Mouse (Mus musculus) heart, postnatal 36 days (tissue): ENCODE measurements around the gene Hnrnph3. TPM values are rescaled to one million over a fixed set of nuclear protein-coding genes. Genes with fewer than 3 reads are reported as not detected.

Experiments
- DNase-seq, 2 experiments: peaks; one replicate each; pipeline ENCODE4 v3.0.0; 2021 to 2022
- intact Hi-C: fragments of 180-260 bp; cut with DNase I; formaldehyde crosslinking; loops from one replicate; pipeline ENCODE4 v1.15.1; 2025
- total RNA-seq, 2 experiments: library from RNA; stranded (reverse); gene quantifications; 2 replicates each; pipeline ENCODE4 v1.2.3; 2021

Hnrnph3 gene
- total RNA-seq, 2 experiments from 2014 or later: 30.7 to 33.2 TPM

DNA sequence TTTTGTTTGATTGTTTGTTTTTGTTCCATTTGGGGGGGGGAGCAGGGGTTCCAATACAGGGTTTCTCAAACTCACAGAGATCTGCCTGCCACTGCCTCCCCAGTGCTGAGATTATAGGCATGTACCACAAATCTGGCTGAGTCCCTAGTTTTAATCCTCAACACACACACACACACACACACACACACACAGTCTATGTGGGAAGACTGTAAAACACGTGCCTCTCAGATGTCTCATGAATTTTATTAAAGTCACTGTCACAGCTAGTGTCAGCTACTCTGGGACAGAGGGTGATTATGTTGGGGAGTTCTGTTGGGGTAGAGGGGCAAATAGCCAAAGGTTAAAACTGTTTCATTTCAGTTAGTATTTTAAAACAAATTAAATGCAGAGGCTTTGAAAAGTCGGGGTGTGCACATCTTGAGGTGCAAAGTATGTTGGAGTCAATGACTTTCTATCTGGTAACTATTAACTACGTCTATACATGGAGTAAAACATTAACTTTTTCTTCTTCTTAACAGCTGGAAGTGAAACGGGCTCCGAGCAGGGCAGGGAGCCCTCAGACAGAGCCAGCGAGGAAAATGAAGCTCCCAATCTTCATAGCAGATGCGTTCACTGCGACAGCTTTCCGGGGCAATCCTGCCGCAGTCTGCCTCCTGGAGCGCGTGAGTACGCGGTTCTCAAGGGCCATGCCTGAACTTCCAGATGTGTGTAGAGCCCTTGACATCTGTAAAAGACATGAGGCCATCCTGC is 14.7 kb upstream of the Hnrnph3 start:
- intact Hi-C loops: no loop called here
- no peak for DNase-seq

DNA sequence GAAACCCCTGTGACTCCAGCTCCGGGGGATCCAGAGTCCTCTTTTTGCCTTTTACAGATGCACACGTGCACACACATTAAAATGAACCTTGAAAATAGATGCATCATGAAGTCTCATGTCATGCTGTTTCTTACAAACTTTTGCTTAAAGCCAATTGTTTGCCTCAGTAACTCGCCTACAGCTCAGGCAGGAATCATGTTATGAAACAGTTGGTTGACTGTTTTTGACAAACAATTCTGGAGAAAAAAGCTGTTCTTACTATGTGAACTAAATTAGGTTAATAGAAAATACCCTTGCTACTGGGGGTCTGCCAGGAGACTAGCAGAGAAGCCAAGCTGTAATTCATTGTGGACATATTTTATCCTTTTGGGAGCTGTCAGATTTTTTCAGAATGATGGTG is 8.9 kb upstream of the Hnrnph3 start:
- intact Hi-C loops: no loop called here
- DNase-seq: no peak

DNA sequence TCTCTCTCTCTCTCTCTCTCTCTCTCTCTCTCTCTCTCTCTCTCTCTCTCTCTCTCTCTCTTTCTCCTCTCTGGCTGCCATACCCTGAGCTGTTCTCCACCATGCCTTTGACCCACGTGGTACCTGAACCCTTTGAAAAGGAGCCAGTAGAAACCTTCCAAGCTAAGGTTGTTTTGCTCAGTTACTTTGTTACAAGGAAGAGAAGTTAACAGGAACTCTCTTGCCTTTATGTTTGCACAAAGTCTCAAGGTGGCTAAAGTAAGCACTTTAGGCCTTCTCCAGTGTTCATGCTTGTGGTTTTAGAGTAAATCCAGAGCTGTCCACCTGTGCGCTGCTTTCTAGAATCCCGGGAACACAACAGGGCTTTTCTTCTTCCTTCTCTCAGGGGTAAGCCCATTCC is 8.2 kb upstream of the Hnrnph3 start:
- intact Hi-C loops: no loop called here
- no peak for DNase-seq

DNA sequence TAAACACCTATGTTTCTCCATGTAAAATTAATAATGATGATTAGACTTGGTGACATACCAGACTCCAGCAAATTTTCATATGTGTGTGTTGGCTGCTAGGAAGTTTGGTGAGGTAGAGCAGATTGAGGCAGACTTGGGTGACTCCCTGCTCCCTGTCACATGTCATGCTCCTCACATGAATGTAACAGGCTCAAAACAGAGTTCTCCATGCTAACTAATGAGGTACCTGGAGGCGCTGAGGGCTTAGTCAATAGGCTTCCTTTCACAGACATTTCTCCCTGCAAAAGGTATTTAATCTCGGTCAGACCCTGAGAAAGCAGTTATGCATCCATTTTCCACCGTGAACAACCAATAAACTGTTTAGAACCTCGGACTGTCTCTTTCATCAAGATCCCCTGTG is 4.4 kb upstream of the Hnrnph3 start:
- intact Hi-C loops: no loop called here
- no peak for DNase-seq

DNA sequence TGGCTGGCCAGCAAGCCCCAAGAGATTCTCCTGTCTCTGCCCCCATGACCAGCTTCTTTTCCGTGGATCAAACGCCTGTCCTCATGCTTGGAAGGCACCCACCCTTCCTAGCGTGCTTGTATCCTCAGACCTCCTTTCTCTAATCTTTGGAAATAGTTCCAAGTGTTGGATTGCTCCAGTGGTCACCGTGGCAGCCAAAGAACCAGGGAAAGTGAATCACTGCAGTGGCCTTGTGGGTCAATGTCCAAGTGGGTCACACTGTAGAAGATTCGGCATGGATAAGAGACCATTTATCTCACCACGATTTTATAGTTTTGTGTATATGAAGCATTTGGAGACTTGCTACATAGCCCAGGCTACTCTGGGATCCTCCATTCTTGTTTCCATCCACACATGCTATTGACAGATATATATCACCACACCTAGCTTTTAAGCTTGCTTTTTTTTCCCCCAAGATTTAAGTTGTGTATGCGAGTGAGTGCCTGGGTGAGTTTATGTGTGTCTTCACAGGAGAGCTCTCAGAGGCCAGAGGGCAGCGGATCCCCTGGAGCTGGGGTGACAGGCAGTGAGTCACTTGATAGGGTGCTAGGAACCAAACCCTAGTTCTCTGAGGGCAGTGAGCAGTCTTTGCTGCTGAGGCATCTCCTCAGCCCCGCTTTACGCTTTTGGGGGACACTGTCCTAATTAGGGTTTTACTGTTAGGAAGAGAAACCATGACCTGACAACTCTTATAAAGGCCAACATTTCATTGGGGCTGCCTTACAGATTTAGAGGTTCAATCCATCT is 3.6 kb upstream of the Hnrnph3 start:
- DNase-seq: no peak
- intact Hi-C loops: no loop called here

DNA sequence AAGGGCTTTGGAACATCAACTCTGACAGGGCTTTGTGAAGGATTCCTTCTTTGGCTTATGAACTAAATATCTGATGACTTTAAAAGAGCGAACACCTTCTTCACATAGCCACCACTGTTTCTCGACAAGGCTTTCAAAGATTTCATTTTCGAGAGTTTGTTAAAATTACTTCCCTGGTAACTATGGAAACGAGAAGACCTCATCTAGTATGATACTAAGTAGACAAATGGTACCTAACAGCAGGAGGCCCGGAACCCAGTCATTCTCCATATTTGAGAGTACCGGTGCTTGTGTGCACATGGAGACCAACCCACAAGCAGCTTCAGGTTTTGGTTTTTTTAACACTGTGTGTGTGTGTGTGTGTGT is 2.8 kb upstream of the Hnrnph3 start:
- intact Hi-C loops: no loop called here
- no peak for DNase-seq

DNA sequence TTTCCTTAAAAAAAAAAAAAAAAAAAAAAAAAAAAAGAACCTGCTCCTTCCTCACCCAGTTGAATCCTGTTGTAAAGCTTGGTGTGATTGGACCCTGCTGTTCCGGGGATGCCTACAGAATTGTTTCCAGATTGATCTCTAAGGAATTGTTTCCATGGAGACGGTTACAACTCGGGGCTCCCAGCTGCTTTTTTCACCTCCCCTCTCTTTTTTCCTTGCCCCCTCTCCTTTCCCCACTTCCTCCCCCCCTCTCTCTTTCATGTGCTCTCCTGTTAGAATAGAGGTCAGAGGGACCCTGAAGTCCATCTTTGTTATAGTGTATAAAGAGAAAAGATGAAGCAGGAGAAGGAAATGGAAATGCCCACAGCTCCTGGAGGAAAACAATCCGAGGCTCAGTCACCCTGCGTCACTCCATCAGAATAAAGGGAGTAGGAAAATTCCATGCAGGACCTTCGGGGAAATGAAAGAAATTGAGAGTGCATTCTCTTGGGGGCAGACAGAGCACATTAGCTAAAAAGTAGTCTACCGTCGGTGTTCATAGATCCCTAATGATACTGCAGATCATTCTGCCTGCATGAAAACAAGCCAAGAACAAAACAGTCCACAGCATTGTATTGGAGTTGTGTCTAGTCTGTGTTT is 2.3 kb upstream of the Hnrnph3 start:
- intact Hi-C loops: no loop called here
- DNase-seq: no peak

DNA sequence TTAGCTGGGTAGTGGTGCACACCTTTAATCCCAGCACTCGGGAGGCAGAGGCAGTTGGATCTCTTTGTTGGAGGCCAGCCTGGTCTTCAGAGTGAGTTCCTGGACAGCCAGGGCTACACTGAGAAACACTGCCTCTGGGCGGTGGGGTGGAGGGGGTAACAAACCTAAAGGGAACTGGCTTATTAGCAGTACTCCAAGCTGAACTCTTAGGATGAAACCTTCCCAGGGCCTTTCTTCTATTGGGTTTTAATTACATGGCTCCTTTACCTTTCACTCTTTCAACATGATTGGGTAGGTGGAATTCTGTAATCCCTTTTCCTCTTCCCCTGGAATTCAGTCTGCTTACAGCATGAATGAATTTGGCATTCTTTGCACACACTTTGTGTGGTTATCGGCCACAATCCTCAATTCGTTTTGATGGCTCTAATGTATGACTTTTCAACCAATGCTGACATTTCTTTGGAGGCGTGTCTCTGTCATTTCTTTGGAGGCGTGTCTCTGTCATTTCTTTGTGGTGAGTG is 1.5 kb upstream of the Hnrnph3 start:
- DNase-seq: no peak
- intact Hi-C loops: loop anchor here (2.0 kb wide), 1 partner anchor 39 kb away; no protein-coding TSS in a partner anchor

DNA sequence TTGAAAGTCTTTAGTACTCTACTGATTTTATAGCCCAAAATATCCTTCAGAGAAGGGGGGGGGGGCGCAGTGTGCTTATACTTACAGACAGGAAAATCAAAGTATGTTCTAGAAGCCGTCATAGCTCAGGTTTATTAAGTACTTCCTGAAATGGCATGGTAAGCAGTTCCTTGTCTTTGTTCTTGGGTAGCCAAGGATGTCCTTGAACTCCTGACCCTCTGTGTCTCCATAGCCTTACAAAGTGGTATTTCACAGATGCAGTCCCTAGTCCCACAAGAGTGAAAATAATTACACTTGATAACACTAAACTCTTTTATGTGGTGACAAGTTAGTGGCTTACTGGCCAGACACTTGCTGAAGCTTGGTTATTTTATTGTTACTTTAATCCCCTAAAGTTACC is 999 bp upstream of the Hnrnph3 start:
- DNase-seq: no peak
- intact Hi-C loops: loop anchor here (2.0 kb wide), 1 partner anchor 40 kb away; no protein-coding TSS in a partner anchor

DNA sequence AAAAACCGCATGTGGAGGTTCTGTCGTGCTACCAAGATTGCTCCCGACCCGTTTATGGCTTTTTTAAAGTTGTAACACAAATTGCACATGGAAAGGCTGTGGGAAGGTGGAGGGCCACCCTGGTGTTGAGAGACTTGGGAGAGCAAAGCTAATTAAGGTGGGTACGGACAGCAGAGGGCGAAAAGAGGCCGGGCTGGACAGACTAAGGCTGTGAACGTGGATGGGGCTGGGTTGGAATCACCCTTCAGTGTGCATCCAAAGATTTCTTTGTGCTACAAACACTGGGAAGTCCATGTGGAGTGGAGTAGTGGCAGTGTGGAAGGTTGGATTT is 528 bp upstream of the Hnrnph3 start:
- intact Hi-C loops: loop anchor here (2.0 to 5.0 kb wide), 5 partner anchors 40 to 313 kb away; partner anchors contain the start of genes Ccar1 and Herc4
- DNase-seq: peak in 1 of 2 experiments; percentile 62

DNA sequence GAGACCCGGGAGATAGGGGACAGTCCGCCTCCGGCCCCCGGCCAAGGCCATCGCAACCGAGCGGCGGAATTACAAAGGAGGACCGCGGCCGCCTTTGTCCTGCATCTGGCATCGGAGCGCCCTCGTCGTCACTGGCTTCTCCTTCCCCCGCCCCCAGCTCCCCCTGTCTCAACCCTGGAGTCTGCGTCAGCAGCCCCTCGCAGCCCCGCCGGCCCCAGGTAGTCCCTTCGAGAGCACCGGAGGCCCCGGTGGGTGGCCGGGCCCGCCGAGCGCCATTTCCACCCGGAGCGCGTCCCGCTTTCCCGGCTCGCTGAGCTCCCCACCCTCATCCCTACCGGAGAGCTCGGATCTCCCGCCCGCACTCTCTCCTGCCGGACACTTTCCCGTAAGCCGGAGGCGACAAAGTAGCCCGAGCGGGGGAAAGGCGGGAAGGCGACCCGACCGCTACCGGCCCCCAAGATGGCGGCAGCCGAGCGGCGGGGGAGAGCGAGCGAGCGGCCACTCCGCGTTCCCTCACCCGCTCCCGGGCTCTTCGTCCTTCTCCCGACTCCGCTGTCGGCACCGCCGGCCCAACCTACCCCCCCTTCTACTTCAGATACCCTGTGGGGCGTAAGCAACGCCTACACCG is 782 bp downstream of the Hnrnph3 start:
- intact Hi-C loops: loop anchor here (2.0 to 5.0 kb wide), 5 partner anchors 42 to 314 kb away; partner anchors contain the start of genes Ccar1, Herc4 and Rufy2
- peak; percentile 69 to 83 for DNase-seq

DNA sequence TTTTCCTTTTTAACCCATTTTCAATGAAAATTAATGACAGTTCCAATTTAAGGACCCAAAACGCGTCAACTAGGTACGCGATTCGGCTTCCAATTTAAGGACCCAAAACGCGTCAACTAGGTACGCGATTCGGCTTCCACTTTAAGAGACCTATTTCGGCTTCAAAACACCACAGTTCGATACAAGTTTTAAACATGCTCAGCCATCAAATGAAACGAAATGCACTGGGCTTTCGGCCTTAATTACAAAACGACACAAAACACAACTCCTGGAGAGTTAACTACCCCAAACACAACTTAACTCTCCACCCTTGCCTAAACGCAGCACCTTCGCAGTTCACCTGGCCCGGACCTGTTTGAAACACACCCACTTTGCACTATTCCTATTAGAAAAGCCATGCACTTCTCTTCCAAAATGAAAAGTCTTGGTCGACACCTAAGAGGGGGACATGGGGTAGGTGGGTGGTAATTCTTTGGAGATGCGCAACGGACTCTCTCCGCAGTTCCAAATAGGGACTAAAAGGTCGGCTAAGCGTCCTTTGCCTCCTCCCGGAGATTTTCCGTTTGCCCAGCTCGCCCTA is 1.4 kb downstream of the Hnrnph3 start:
- intact Hi-C loops: loop anchor here (2.0 to 5.0 kb wide), 5 partner anchors 42 to 315 kb away; partner anchors contain the start of genes Ccar1, Herc4 and Rufy2
- no peak for DNase-seq

DNA sequence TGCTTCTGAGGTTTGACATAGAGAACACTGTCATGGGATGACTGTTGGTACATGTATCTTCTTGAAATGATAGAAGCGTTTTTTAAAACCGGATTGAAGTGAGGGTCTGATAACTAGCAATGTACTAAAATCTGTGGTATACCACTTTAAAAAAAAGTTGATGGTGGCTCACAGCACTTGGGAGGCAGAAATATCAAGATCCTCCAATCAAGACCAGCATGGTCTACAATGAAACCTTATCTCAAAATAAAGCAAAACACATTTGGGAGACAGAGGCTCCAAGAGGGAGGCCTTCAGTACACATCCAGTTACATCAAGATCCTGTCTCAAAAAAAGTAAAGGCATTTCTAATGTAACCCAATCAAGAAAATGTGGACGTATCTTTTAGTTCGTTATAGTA is 2.3 kb downstream of the Hnrnph3 start:
- intact Hi-C loops: loop anchor here (2.0 to 5.0 kb wide), 5 partner anchors 41 to 316 kb away; partner anchors contain the start of genes Ccar1, Herc4 and Rufy2
- no peak for DNase-seq

DNA sequence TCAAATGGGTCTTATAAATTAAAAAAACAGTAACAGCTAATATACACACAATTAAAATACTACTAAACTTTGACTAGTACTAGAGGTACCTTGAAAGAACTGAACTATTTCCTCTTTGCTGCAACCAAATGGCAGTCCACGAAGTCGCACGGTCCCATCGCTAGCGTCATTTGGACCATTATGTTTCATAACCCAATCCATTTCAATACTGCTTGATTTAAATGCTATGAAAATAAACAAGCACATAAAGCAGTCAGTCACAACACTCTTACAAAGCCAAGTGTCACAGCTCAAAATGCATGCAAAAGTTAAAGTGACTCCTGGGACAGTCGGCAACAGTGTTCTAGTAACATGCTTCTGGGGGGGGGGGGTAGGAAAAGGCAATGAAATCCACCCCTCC is 4.7 kb downstream of the Hnrnph3 start:
- DNase-seq: no peak
- intact Hi-C loops: no loop called here

DNA sequence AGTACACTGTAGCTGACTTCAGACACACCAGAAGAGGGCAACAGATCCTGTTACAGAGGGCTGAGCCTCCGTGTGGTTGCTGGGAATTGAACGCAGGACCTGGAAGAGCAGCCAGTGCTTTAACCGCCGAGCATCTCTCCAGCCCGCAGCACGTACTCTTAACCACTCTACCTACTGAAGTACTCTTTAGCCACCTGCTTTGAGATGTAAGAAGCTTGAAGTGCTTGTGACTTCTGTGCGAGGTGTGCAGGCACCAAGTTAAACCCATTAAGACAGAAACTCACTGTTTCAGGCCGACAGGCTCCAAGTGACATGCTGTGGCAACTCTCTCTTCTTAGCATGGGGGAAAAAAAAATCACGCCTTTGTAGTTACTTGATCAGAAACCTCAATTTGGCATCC is 9.8 kb downstream of the Hnrnph3 start:
- DNase-seq: no peak
- intact Hi-C loops: no loop called here

DNA sequence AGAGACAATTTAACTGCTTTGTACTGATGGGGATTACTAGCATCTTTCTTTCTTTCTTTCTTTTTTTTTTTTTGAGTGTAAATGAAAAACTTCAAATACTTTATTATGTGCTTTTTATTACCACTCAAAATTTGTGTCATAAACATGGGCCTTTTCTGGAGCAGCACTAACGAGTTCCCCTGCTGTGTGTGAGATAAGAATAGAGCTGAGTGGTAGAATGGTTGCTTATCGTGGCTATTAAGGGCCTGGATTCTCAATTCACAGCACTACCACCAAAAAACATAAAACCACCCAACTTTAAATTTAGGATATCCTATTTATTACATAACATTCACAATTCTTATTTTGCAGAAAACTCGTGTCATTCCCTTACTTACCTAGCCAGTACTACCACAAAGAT is 10.5 kb downstream of the Hnrnph3 start:
- intact Hi-C loops: no loop called here
- DNase-seq: no peak

DNA sequence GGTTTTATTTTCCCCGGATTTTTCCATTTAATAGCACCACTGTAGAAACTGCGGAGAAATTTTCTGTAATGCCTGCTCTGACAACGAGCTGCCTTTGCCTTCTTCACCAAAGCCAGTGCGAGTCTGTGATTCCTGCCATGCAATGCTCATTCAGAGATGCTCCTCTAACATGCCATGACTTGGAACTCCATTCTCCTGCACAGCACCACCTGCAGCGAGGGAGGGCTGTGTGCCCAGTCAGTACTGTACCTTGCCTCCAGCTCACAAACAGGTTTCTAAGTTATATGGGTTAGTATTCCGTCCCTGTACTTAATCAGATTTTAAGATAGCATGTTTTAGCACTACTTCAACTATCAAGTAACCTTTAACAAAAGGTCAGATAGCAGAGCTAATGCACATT is 12.5 kb downstream of the Hnrnph3 start:
- intact Hi-C loops: no loop called here
- DNase-seq: no peak

DNA sequence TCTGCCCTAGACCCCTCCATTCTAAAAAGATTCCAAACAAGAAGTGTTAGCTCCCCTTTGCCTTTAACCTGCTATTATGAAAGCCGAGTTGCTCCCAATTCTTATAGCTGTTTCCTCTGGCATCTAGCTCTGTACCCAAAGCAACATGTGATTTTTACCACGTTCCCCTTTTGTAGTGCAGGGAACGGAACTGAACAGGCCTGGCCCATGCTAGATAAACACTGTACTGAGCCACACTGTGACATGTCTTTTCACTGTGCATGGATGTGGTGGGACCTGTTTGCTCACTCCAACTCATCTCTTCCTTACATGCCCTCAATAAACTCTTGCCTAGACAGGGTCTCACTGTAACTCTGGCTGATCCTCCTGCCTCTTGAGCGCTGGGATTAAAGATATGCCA is 13.7 kb downstream of the Hnrnph3 start:
- intact Hi-C loops: no loop called here
- DNase-seq: no peak

DNA sequence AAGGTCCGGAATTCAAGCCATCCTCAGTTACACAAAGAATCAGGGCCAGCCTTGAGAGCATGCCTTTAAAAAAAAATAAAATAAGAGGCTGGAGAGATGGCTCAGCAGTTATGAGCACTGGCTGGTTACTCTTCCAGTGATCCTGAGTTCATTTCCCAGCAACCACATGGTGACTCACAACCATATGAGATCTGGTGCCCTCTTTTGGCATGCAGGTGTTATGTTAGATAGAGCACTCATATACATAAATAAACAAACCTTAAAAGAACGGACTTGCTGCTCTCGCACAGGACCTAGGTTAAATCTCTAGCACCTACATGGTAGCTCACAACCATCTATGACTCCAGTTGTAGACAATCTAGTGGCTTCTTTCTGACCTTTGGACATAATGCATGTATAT is 15.8 kb downstream of the Hnrnph3 start:
- intact Hi-C loops: no loop called here
- no peak for DNase-seq

DNA sequence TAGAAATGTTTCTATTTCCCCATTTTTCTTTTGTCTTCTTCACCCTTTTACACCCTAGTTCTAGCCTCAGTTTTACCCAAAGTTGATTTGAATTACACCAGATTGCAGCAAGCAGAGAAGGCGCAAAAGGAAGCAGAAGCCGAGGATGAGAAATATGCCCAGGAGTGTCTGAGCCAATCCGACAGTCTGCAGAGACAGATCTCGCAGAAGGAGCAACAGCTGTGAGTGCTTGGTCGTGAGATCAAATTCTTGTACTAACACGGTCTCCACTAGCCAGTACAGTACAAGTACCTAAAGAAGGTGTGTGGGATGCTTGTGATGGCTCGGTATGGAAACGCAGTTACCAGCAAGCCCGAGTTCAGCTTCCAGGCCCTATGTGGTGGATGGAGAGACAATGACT is 19.5 kb downstream of the Hnrnph3 start:
- DNase-seq: no peak
- intact Hi-C loops: no loop called here
